In the genomic region with DNA sequence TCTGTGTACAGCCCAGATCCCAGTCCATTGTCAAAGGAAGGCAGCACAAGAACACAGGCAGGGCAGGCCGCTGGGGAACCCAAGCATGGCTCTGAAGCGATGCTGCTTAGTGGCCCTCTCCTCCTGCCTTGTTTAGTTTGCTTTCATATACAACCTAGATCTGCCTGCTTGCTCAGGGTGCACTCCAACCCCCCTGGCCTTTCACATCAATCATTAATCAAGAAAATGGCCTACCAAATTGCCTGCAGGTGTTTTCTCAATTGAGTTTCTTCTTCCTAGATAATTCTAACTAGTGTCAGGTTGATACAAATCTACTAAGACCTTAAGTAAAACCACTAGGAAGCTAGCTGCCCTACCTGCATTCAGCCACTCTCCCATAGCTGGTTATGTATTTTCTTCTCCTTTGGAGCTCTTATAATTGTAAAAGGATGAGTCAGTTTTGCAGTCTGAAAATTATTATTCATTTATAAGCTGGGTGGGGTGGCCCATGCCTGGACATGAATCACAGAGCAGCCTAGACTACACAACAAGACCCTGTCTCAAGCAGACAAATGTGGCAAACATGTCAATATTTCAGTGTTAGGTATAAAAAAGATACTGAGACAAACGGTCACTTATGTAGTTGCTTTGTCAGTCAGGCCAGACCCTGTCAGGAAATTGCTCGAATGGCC, we compare ENCODE assay signal across 9 mouse cellular contexts. TPM values are rescaled to one million over a fixed set of nuclear protein-coding genes. Genes with fewer than 3 reads are reported as not detected.
DNase-seq lines count a peak whose midpoint lies in the region; ATAC-seq and TF ChIP-seq lines count a peak whose summit lies in the region.
"Had no signal": no experiment of that assay in that cellular context is flagged by ENCODE, and none has a peak within 500 bp of the region (broad histone marks: within the 10 kb centered on the region; RNA-seq: fewer than 3 reads in every experiment).

No protein-coding gene starts in this region.

- no peaks in the 10 kb centered on the region for H3K27me3 ChIP-seq in forebrain, embryonic 10.5 days (ENCODE audit: poor library complexity, severe bottlenecking)
- no peaks in the 10 kb centered on the region for H3K27me3 ChIP-seq in forebrain, embryonic 15.5 days
- H3K27me3 ChIP-seq in liver, adult 2 months (ENCODE audit: control insufficient read depth, insufficient read depth, low read length) = no peaks in the 10 kb centered on the region
- no peaks in the 10 kb centered on the region for H3K27me3 ChIP-seq in intestine, postnatal 0 days (replicated peaks; ENCODE audit: control insufficient read depth, insufficient read depth, low read length)
- H3K27me3 ChIP-seq in midbrain, embryonic 14.5 days (ENCODE audit: control insufficient read depth, insufficient read depth, low read length) = no peaks in the 10 kb centered on the region
- H3K27me3 ChIP-seq: midbrain, embryonic 13.5 days had no signal

- no peak overlapping the region for H3K9ac ChIP-seq in forebrain, embryonic 15.5 days (replicated peaks)
- peak overlapping the region; percentile 22 for H3K9ac ChIP-seq in liver, adult 2 months (ENCODE audit: low read depth, low read length)
- H3K9ac ChIP-seq in intestine, postnatal 0 days (ENCODE audit: low read depth, low read length) = no peak overlapping the region
- H3K9ac ChIP-seq in midbrain, embryonic 14.5 days (replicated peaks; ENCODE audit: low read length) = no peak overlapping the region
- H3K9ac ChIP-seq: midbrain, embryonic 13.5 days had no signal

- no peak overlapping the region for H3K4me2 ChIP-seq in forebrain, embryonic 15.5 days (replicated peaks)
- H3K4me2 ChIP-seq in intestine, postnatal 0 days (replicated peaks; ENCODE audit: low read depth) = peak overlapping the region; percentile 35; the same call in 1 of the 2 replicates
- H3K4me2 ChIP-seq in midbrain, embryonic 14.5 days (ENCODE audit: low read length) = no peak overlapping the region
- H3K4me2 ChIP-seq: midbrain, embryonic 13.5 days had no signal

- peaks cover 31% of the 10 kb centered on the region for H3K79me2 ChIP-seq in liver, adult 2 months (ENCODE audit: control insufficient read depth, insufficient read depth, low read length)

- no peak for DNase-seq in forebrain, embryonic 10.5 days (ENCODE audit: extremely low spot score, low spot score)
- DNase-seq in liver, adult 2 months (ENCODE audit: extremely low read depth, low read depth, low spot score) = peak; percentile 68
- no peak for DNase-seq in liver
- no peak for DNase-seq in spleen, adult 18-20 months
- no peak for DNase-seq in midbrain, embryonic 14.5 days

- peaks cover 12% of the 10 kb centered on the region for H3K36me3 ChIP-seq in forebrain, embryonic 10.5 days (replicated peaks)
- no peaks in the 10 kb centered on the region for H3K36me3 ChIP-seq in forebrain, embryonic 15.5 days
- peaks cover 25% of the 10 kb centered on the region for H3K36me3 ChIP-seq in liver, adult 2 months (ENCODE audit: control insufficient read depth, insufficient read depth, low read length)
- H3K36me3 ChIP-seq in intestine, postnatal 0 days (ENCODE audit: control insufficient read depth, insufficient read depth) = no peaks in the 10 kb centered on the region
- H3K36me3 ChIP-seq in midbrain, embryonic 14.5 days (ENCODE audit: control insufficient read depth, insufficient read depth, low read length) = no peaks in the 10 kb centered on the region
- H3K36me3 ChIP-seq: midbrain, embryonic 13.5 days had no signal

- TF ChIP-seq CTCF in liver, adult 2 months (IDR thresholded peaks at IDR 0.05; ENCODE audit: low read depth, low read length) = no peak
- TF ChIP-seq CTCF in intestine, postnatal 0 days (IDR thresholded peaks at IDR 0.05; ENCODE audit: low read depth) = no peak
- no peak for TF ChIP-seq CTCF in olfactory bulb, adult 2 months (IDR thresholded peaks at IDR 0.05; ENCODE audit: insufficient read depth, low read depth, low read length)

- no peak for ATAC-seq in forebrain, embryonic 15.5 days (replicated peaks)
- no peak for ATAC-seq in intestine, postnatal 0 days
- no peak for ATAC-seq in midbrain, embryonic 14.5 days (ENCODE audit: low FRiP score, low TSS enrichment)
- ATAC-seq: midbrain, embryonic 13.5 days had no signal

- no peak overlapping the region for H3K4me3 ChIP-seq in forebrain, embryonic 10.5 days
- no peak overlapping the region for H3K4me3 ChIP-seq in forebrain, embryonic 15.5 days
- no peak overlapping the region for H3K4me3 ChIP-seq in liver, adult 2 months (ENCODE audit: insufficient read depth, low read depth, low read length)
- no peak overlapping the region for H3K4me3 ChIP-seq in intestine, postnatal 0 days (ENCODE audit: low read depth, low read length)
- H3K4me3 ChIP-seq in olfactory bulb, adult 2 months (ENCODE audit: insufficient read depth, low read depth, low read length) = no peak overlapping the region
- no peak overlapping the region for H3K4me3 ChIP-seq in midbrain, embryonic 14.5 days (replicated peaks; ENCODE audit: low read depth, low read length)
- H3K4me3 ChIP-seq: midbrain, embryonic 13.5 days had no signal

- TF ChIP-seq POLR2A in liver, adult 2 months (IDR thresholded peaks at IDR 0.05; ENCODE audit: extremely low read depth, insufficient read depth, low read length) = no peak
- TF ChIP-seq POLR2A in olfactory bulb, adult 2 months (IDR thresholded peaks at IDR 0.05; ENCODE audit: insufficient read depth, low read depth, low read length) = no peak

- WGBS in forebrain, embryonic 10.5 days = 65% methylated on average over 4 of the region's 4 CpGs
- WGBS in forebrain, embryonic 15.5 days = 67% methylated on average over 4 of the region's 4 CpGs
- WGBS in liver, adult 2 months = 30% methylated on average over 4 of the region's 4 CpGs
- 38% methylated on average over 4 of the region's 4 CpGs for whole genome bisulfite sequencing in intestine, postnatal 0 days
- WGBS in olfactory bulb, adult 2 months = 58% methylated on average over 4 of the region's 4 CpGs
- WGBS in midbrain, embryonic 14.5 days = 79% methylated on average over 4 of the region's 4 CpGs

- H3K4me1 ChIP-seq in forebrain, embryonic 10.5 days = peaks cover 23% of the 10 kb centered on the region
- no peaks in the 10 kb centered on the region; the same call in 1 of the 2 replicates for H3K4me1 ChIP-seq in forebrain, embryonic 15.5 days
- H3K4me1 ChIP-seq in liver, adult 2 months (ENCODE audit: control insufficient read depth, insufficient read depth, low read length) = peaks cover 45% of the 10 kb centered on the region
- H3K4me1 ChIP-seq in intestine, postnatal 0 days (replicated peaks; ENCODE audit: control insufficient read depth, insufficient read depth, low read length) = peaks cover 31% of the 10 kb centered on the region
- H3K4me1 ChIP-seq in olfactory bulb, adult 2 months (ENCODE audit: control insufficient read depth, insufficient read depth, low read length) = peaks cover 5% of the 10 kb centered on the region
- H3K4me1 ChIP-seq in midbrain, embryonic 14.5 days (ENCODE audit: control insufficient read depth, insufficient read depth, low read length) = no peaks in the 10 kb centered on the region
- H3K4me1 ChIP-seq: midbrain, embryonic 13.5 days had no signal

- H3K9me3 ChIP-seq in forebrain, embryonic 10.5 days = no peaks in the 10 kb centered on the region
- H3K9me3 ChIP-seq in forebrain, embryonic 15.5 days = no peaks in the 10 kb centered on the region
- H3K9me3 ChIP-seq in intestine, postnatal 0 days (ENCODE audit: control insufficient read depth) = no peaks in the 10 kb centered on the region
- H3K9me3 ChIP-seq in midbrain, embryonic 14.5 days (ENCODE audit: control insufficient read depth, low read length) = no peaks in the 10 kb centered on the region
- H3K9me3 ChIP-seq: midbrain, embryonic 13.5 days had no signal

- peak overlapping the region; percentile 60 for H3K27ac ChIP-seq in forebrain, embryonic 10.5 days
- H3K27ac ChIP-seq in forebrain, embryonic 15.5 days (replicated peaks) = no peak overlapping the region
- peak overlapping the region; percentile 37 for H3K27ac ChIP-seq in liver, adult 2 months (replicated peaks; ENCODE audit: insufficient read depth, low read depth, low read length)
- H3K27ac ChIP-seq in intestine, postnatal 0 days (ENCODE audit: low read depth, low read length) = peak overlapping the region; percentile 70
- H3K27ac ChIP-seq in olfactory bulb, adult 2 months (ENCODE audit: insufficient read depth, low read depth, low read length) = peak overlapping the region; percentile 73
- H3K27ac ChIP-seq in midbrain, embryonic 14.5 days (replicated peaks; ENCODE audit: low read depth, low read length) = no peak overlapping the region
- H3K27ac ChIP-seq: midbrain, embryonic 13.5 days had no signal

RNA-seq across cellular contexts. Expression of a gene that starts 35.2 kb away (rescaled TPM):
- 171 and 172 TPM in 2 replicates for polyA plus RNA-seq in forebrain, embryonic 10.5 days (2016; fragmentation: Nextera tagmentation; extraction: Ambion mirVana)
- polyA plus RNA-seq in forebrain, embryonic 15.5 days (2015; fragmentation: Nextera tagmentation; extraction: Ambion mirVana) = 68.6 and 74.6 TPM in 2 replicates
- 877 and 924 TPM in 2 replicates for total RNA-seq in liver, adult 2 months (2014; rRNA removed)
- polyA plus RNA-seq in liver, adult 2 months (2012; rRNA removed) = 231 and 284 TPM in 2 replicates
- polyA plus RNA-seq in intestine, postnatal 0 days (2015; fragmentation: Nextera tagmentation; extraction: Ambion mirVana) = 240 and 254 TPM in 2 replicates
- polyA plus RNA-seq in olfactory bulb, adult 2 months (2012; ENCODE audit: insufficient read depth, insufficient read length, low replicate concordance, missing spikeins) = not detected in 2 replicates
- 34.1 and 37.9 TPM in 2 replicates for polyA plus RNA-seq in midbrain, embryonic 14.5 days (2014; fragmentation: Nextera tagmentation; extraction: Ambion mirVana)

RNA-seq across cellular contexts. Expression of a gene that starts 35.2 kb away (rescaled TPM):
- polyA plus RNA-seq in forebrain, embryonic 10.5 days (2016; fragmentation: Nextera tagmentation; extraction: Ambion mirVana) = 99.9 and 101 TPM in 2 replicates
- 104 and 107 TPM in 2 replicates for polyA plus RNA-seq in forebrain, embryonic 15.5 days (2015; fragmentation: Nextera tagmentation; extraction: Ambion mirVana)
- total RNA-seq in liver, adult 2 months (2014; rRNA removed) = 126 and 143 TPM in 2 replicates
- 44.8 and 55.2 TPM in 2 replicates for polyA plus RNA-seq in liver, adult 2 months (2012; rRNA removed)
- polyA plus RNA-seq in intestine, postnatal 0 days (2015; fragmentation: Nextera tagmentation; extraction: Ambion mirVana) = 58.8 and 60.0 TPM in 2 replicates
- not detected in 2 replicates for polyA plus RNA-seq in olfactory bulb, adult 2 months (2012; ENCODE audit: insufficient read depth, insufficient read length, low replicate concordance, missing spikeins)
- 88.6 and 112 TPM in 2 replicates for polyA plus RNA-seq in midbrain, embryonic 14.5 days (2014; fragmentation: Nextera tagmentation; extraction: Ambion mirVana)

Comparison
In these comparisons a context has a peak if more than half of its experiments do, and no peak if none do; other contexts are left out.
1. H3K27ac ChIP-seq: peak in forebrain, embryonic 10.5 days (single experiment), liver, adult 2 months (single experiment), intestine, postnatal 0 days (single experiment) and olfactory bulb, adult 2 months (single experiment); none in forebrain, embryonic 15.5 days (single experiment) and midbrain, embryonic 14.5 days (single experiment).